Mouse (Mus musculus) liver, embryonic 11.5 days (tissue): Measurements from ENCODE around the gene Ttll7. TPM values are rescaled to one million over a fixed set of nuclear protein-coding genes. Genes with fewer than 3 reads are reported as not detected.

Experiments
- ATAC-seq: fragments of 200-750 bp; cut with Nextera tagmentation; replicated peaks from 2 replicates; pipeline ENCODE4 v1.8.0; 2017; ENCODE audit warnings: moderate number of reproducible peaks, mild to moderate bottlenecking, moderate TSS enrichment, moderate library complexity; ENCODE audit not compliant: low FRiP score
- DNase-seq: peaks from one replicate; pipeline ENCODE4 v3.0.0-alpha.2; 2017; ENCODE audit warnings: low spot score
- H3K27ac ChIP-seq: fragments of 300-500 bp; sonication (generic); 2 replicates; pipeline ENCODE4 v1.5.1; 2014; ENCODE audit warnings: mild to moderate bottlenecking, low read depth, low read length, control low read depth
- H3K27me3 ChIP-seq: fragments of 300-500 bp; sonication (generic); replicated peaks from 2 replicates; pipeline ENCODE4 v1.6.1; 2014; ENCODE audit warnings: low read length, mixed read lengths; ENCODE audit not compliant: control insufficient read depth, insufficient read depth
- H3K36me3 ChIP-seq: fragments of 300-500 bp; sonication (generic); 2 replicates; pipeline ENCODE4 v1.6.1; 2014; ENCODE audit warnings: mild to moderate bottlenecking, low read length, moderate library complexity, mixed read lengths; ENCODE audit not compliant: control insufficient read depth, insufficient read depth
- H3K4me1 ChIP-seq: fragments of 300-500 bp; sonication (generic); replicated peaks from 2 replicates; pipeline ENCODE4 v1.6.1; 2014; ENCODE audit warnings: low read length, mixed read lengths; ENCODE audit not compliant: control insufficient read depth, insufficient read depth
- H3K4me2 ChIP-seq: fragments of 300-500 bp; sonication (generic); 2 replicates; pipeline ENCODE4 v1.6.1; 2014; ENCODE audit warnings: mild to moderate bottlenecking, control low read depth, moderate library complexity
- H3K4me3 ChIP-seq: fragments of 300-500 bp; sonication (generic); 2 replicates; pipeline ENCODE4 v1.5.1; 2014; ENCODE audit warnings: low read depth, low read length, control low read depth
- H3K9ac ChIP-seq: fragments of 300-500 bp; sonication (generic); 2 replicates; pipeline ENCODE4 v1.6.1; 2014; ENCODE audit warnings: low read depth, low read length, control low read depth
- H3K9me3 ChIP-seq: fragments of 300-500 bp; sonication (generic); 2 replicates; pipeline ENCODE4 v1.6.1; 2016; ENCODE audit warnings: low read length, inconsistent platforms, mixed read lengths; ENCODE audit not compliant: control insufficient read depth
- WGBS: fragments of 180-500 bp; shearing (Covaris S2); extraction: QIAGEN DNeasy Blood & Tissue Kit; methylation state at CpG from one replicate; pipeline ENCODE4 v1.1.7; 2014; 5-methylcytosine and 5-hydroxymethylcytosine counted together
- polyA plus RNA-seq: library from polyadenylated mRNA; unstranded; fragments of >200 nt; fragmentation: Nextera tagmentation; extraction: Ambion mirVana; gene quantifications from 2 replicates; pipeline ENCODE4 v1.2.1, GENCODE M21; 2014

Ttll7 gene
- polyA plus RNA-seq, 1 experiment from 2014 or later: 1.0 TPM

- H3K27ac ChIP-seq: no peak overlapping the region
- H3K4me3 ChIP-seq: no peak overlapping the region
- H3K27me3 ChIP-seq: no peaks in the 10 kb centered on the region
- WGBS: 42% methylated on average over 26 of the region's 26 CpGs
- ATAC-seq (no peak), DNase-seq (peak; percentile 39)
- H3K36me3 ChIP-seq: no peaks in the 10 kb centered on the region
- H3K4me2 ChIP-seq: peak overlapping the region; percentile 26
- H3K9ac ChIP-seq: no peak overlapping the region
- no peaks in the 10 kb centered on the region for H3K9me3 ChIP-seq
- H3K4me1 ChIP-seq: no peaks in the 10 kb centered on the region
These were observed 141.9 kb downstream of the Ttll7 start for GRCm38 (mm10) chr3:146993834-146994669.

- 64% methylated on average over 15 of the region's 15 CpGs for WGBS
- no peak overlapping the region for H3K4me2 ChIP-seq
These were observed 142.7 kb downstream of the Ttll7 start for GRCm38 (mm10) chr3:146994670-146995415.

GRCm38 (mm10) chr3:146999148-146999547, 147.0 kb downstream of the Ttll7 start:
- H3K27me3 ChIP-seq: no peaks in the 10 kb centered on the region
- ATAC-seq: no peak
- no peak overlapping the region for H3K4me2 ChIP-seq
- WGBS: 67% methylated on average over 2 of the region's 2 CpGs
- no peaks in the 10 kb centered on the region for H3K4me1 ChIP-seq
- no peaks in the 10 kb centered on the region for H3K9me3 ChIP-seq
- DNase-seq: no peak
- H3K9ac ChIP-seq: no peak overlapping the region
- H3K36me3 ChIP-seq: no peaks in the 10 kb centered on the region
- no peak overlapping the region for H3K27ac ChIP-seq
- H3K4me3 ChIP-seq: no peak overlapping the region

More at GRCm38 (mm10) chr3:146994670-146995415, 142.7 kb downstream of the Ttll7 start:
- H3K4me1 ChIP-seq: no peaks in the 10 kb centered on the region
- no peak for DNase-seq
- H3K4me3 ChIP-seq: no peak overlapping the region
- H3K9ac ChIP-seq: no peak overlapping the region
- no peaks in the 10 kb centered on the region for H3K9me3 ChIP-seq
- no peaks in the 10 kb centered on the region for H3K27me3 ChIP-seq
- no peaks in the 10 kb centered on the region for H3K36me3 ChIP-seq
- no peak overlapping the region for H3K27ac ChIP-seq
- no peak for ATAC-seq

- DNase-seq (no peak), ATAC-seq (no peak)
- H3K9ac ChIP-seq: no peak overlapping the region
These were observed 148.8 kb downstream of the Ttll7 start for GRCm38 (mm10) chr3:147000963-147001362.

GRCm38 (mm10) chr3:147001557-147001956, 149.4 kb downstream of the Ttll7 start:
- H3K27me3 ChIP-seq: no peaks in the 10 kb centered on the region
- 68% methylated on average over 3 of the region's 3 CpGs for WGBS
- H3K9me3 ChIP-seq: no peaks in the 10 kb centered on the region
- no peak overlapping the region for H3K27ac ChIP-seq
- no peak for ATAC-seq
- H3K9ac ChIP-seq: no peak overlapping the region
- no peak overlapping the region for H3K4me2 ChIP-seq
- H3K4me1 ChIP-seq: no peaks in the 10 kb centered on the region
- no peaks in the 10 kb centered on the region for H3K36me3 ChIP-seq
- no peak overlapping the region for H3K4me3 ChIP-seq
- DNase-seq: no peak

More at GRCm38 (mm10) chr3:147000963-147001362, 148.8 kb downstream of the Ttll7 start:
- 56% methylated on average over 3 of the region's 3 CpGs for WGBS
- Histone ChIP-seq H3K4me1 (no peaks in the 10 kb centered on the region), H3K9me3 (no peaks in the 10 kb centered on the region), H3K27me3 (no peaks in the 10 kb centered on the region), H3K27ac (no peak overlapping the region), H3K4me2 (no peak overlapping the region), H3K36me3 (no peaks in the 10 kb centered on the region), H3K4me3 (no peak overlapping the region)

- ATAC-seq: no peak
- Histone ChIP-seq H3K4me3 (no peak overlapping the region), H3K27me3 (no peaks in the 10 kb centered on the region), H3K9ac (no peak overlapping the region), H3K9me3 (no peaks in the 10 kb centered on the region), H3K4me2 (no peak overlapping the region), H3K36me3 (no peaks in the 10 kb centered on the region), H3K27ac (no peak overlapping the region), H3K4me1 (no peaks in the 10 kb centered on the region)
- no peak for DNase-seq
- WGBS: 81% methylated on average over 6 of the region's 6 CpGs
These were observed 164.3 kb downstream of the Ttll7 start for GRCm38 (mm10) chr3:147016506-147016905.

GRCm38 (mm10) chr3:147019506-147019905, 167.3 kb downstream of the Ttll7 start:
- H3K4me2 ChIP-seq: no peak overlapping the region
- ATAC-seq: no peak
- H3K36me3 ChIP-seq: no peaks in the 10 kb centered on the region
- DNase-seq: no peak
- no peak overlapping the region for H3K27ac ChIP-seq
- no peaks in the 10 kb centered on the region for H3K4me1 ChIP-seq
- H3K27me3 ChIP-seq: no peaks in the 10 kb centered on the region
- no peak overlapping the region for H3K9ac ChIP-seq
- no peak overlapping the region for H3K4me3 ChIP-seq
- H3K9me3 ChIP-seq: no peaks in the 10 kb centered on the region
- WGBS: 80% methylated on average over 5 of the region's 5 CpGs

GRCm38 (mm10) chr3:147026248-147026647, 174.1 kb downstream of the Ttll7 start:
- no peak overlapping the region for H3K9ac ChIP-seq
- H3K9me3 ChIP-seq: no peaks in the 10 kb centered on the region
- H3K4me1 ChIP-seq: no peaks in the 10 kb centered on the region
- no peaks in the 10 kb centered on the region for H3K36me3 ChIP-seq
- 88% methylated on average over 5 of the region's 5 CpGs for WGBS
- ATAC-seq: no peak
- H3K4me3 ChIP-seq: no peak overlapping the region
- no peak overlapping the region for H3K27ac ChIP-seq
- no peak for DNase-seq
- no peak overlapping the region for H3K4me2 ChIP-seq
- H3K27me3 ChIP-seq: no peaks in the 10 kb centered on the region
